Mouse (Mus musculus) thymus, postnatal 36 days (tissue): Measurements from ENCODE around the gene Rpl21.

Experiments used
- DNase-seq, 2 experiments: peaks; one replicate each; pipeline ENCODE4 v3.0.0; 2022; ENCODE audit warnings: mixed read lengths in 2 of 2

Gene Rpl21

DNA sequence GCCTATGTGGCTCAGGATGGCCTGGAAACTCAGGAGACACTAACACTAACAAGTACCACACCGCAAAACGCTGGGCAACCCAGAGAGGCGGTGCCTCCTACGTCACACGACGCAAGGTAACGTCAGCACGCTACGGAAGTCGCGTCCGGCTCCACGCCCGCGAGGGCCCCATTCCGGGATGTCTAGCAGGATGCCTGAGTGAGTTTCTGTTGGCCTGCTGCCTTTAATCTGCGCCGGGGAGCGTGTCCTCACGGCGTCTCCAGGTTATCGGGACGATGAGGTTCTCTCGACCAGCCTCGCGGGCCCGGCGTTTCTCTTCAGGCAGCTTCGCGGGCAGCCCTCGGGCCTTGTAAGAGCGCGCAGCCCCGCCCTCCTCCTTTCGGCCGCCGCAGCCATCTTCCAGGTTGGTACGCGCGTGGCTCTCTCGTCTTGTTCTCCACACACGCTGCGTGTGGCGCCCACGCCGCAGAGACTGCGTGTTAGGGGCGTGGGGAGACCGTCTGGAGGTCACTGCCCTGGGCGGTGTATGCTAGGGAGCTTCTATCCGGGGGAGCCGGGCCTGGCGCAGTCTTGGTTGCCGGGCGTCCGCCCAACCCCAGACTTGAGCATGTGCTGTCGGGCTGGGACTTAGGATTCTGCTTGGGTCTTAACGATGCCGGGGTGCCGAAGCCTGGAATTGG, at the start of gene Rpl21:
Rpl21 (plus strand) TSS at position 122 of the 680 bp plus-strand sequence.
- peak; percentile 90 to 93 for DNase-seq

DNA sequence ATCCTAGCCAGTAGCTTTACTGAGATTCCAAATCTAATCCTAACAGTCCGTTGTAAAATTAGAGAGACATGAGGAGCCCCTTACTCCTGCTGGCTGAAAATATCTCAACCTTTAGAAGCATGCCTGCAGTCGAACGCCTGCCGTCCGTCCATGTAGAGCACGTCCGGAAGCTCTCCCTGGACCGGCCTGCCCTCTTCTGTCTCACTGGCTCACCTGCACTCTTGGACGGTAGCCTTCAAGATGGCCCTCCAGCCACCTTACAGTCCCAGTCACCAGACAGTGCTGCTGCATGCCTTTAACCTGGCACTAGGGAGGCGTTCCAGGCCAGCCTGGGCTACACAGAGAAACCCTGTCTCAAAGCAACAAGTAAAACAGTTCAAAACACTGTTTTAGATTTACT, 49.4 kb upstream of the Rpl21 start:
- DNase-seq: no peak

DNA sequence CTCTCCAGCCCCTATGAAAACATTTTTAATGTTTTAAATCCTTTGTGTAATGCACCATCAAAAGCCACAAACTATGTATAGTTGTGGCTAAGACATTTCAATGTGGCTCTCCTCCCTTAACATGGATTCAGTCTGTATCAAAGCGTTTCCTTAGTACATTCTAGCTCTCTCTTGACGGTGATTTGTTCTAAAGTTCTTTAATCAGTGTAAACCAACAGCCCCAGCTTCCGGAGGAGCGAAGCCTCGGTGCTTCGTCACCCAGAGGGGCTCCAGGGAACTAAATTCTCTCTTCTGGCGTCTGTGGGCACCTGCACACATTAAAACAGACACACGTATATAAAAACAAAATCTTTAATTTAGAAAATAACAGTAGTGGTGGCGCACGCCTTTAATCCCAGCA, 48.8 kb upstream of the Rpl21 start:
- DNase-seq: no peak

DNA sequence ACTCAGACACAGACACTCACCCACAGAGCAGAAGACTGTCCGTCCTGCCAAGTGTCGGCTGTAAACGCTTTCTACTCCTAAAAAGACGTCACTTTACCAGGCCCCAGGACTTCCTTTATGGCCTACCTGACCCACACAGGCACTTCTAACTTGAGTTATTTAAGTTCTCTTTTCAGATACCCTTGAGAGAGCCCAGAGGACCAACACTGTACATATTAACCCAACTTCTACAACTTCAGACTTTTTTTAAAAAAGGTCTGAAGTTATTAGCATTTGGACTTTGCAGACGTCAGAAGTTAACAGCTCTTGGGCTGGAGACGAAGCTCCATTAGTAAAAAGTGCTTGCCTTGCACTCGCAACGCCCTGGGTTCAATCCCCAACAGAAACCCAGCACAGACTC, 46.6 kb upstream of the Rpl21 start:
- no peak for DNase-seq

DNA sequence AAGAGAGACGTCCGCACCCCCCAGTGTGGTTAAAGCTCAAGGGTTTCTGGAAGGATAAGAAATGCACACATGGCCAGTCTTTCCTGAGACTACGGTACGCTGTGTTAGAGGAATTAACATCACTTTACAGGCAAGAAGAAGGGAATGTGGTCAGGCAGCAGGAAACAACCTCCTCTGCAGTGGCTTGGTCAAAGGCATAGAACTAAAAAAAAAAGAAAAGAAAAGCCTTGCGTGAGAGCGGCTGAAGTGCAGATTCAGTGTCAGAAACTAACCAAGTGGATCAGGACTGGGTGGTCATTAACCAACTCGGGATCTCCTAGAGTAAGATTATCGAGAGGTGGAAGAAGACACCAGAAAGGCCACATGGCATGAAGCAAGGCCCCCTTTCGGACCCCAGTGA, 43.3 kb upstream of the Rpl21 start:
- DNase-seq: no peak

DNA sequence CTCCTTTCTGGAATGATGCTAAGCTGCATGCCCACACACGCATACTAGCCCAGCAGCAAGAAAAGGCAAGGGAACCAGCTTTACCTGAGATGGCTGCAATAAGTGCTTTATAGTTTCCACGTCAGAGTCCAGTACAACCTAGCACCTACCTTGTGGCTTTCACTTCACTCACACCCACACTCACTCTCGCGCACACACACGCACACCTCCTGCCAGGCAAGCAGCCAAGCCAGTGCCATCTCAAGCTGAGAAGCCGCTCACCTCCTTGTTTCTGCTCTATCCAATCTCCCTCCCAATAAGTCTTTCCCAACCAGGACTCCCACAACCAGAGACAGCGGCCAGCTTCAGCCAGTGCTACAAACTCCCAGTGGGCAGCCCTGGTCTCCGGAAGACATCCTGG, 41.7 kb upstream of the Rpl21 start:
- no peak for DNase-seq

DNA sequence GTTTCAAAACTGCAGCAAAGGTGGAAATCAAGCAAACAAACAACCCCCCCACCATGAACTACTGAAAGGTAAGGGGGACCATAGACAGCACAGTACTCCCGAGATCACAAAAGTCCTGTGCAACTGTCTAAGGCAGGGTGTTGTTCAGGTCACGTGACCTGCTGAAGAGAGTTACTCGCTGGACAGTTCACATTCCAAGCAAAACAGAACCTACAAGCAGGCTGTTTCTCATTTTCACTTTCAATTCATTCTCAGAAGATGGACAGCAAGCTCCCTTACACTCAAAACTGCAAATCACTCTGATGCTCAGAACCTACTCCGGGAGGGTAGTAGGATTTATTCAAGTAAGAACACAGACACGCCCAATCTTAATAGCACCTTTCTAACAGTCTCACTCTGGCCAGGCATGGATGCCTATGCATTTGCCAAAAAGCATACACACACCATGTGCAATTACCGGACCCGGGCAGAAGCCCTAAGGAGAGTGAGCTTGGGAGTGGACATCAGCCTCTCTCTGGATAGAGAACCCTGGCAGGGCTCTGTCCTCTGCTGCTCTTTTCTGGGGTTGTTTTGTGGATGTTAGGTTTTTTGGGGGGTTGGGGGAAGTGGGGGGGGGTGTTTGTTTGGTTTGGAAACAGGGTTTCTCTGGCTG, 40.4 kb upstream of the Rpl21 start:
- DNase-seq: no peak

DNA sequence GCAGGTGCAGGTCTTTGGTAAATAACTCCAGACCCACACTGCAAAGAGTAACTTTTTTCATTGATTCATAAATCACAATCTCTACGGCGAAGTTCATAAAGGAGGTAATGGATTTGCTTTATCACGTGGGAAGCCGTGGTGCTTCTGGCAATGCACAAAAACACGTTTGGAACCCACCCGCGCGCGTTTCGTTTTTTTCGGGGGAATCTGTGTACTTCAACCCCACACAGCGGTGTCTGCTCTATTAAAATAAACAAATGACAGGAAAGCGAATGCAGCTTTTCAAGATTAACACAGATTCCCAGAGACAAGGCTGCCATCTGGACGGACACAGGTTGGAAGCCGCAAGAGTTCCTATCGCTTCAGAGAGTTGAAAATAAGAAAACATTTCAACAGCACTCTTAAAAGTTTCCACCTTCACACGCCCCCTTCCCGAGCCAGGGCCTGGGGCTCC, 39.0 kb upstream of the Rpl21 start:
- DNase-seq: no peak

DNA sequence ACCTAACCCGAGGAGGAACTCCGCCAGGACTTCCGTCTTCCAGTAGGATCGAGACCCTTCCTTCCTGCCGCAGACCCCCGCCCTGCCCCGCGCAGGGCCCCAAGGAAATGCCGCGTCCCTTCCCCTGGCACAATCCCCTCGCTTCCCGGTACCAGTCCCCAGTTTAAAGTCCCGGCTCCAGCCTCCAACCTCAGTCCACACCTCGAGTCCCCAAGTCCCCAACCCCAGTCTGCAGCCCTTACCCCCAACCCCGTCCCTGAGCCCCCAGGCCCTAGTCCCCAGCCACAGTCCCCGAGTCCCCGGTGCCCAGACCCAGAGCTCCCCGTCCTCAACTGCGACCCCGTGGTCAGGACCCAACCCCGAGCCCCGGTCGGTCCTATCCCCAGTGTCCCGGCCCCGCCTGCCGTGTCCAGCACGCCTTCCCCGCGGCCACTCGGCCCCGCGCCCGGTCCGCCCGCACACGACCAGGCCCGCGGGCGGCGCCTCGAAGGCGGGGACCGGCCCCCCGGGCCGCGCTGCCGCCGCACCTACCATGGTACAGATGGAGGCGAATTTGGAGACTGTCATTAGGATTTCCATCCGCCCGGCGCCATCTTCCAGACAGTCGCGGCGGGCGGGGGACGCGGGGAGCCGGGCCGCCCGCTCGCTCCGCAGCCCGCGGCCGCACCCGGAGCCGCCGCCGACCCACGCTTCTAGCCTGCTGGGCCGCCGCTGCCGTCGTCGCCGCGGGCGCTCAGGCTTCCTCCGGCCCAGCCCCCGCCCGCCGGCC, 38.4 kb upstream of the Rpl21 start:
- peak in 1 of 2 experiments; percentile 70 for DNase-seq

DNA sequence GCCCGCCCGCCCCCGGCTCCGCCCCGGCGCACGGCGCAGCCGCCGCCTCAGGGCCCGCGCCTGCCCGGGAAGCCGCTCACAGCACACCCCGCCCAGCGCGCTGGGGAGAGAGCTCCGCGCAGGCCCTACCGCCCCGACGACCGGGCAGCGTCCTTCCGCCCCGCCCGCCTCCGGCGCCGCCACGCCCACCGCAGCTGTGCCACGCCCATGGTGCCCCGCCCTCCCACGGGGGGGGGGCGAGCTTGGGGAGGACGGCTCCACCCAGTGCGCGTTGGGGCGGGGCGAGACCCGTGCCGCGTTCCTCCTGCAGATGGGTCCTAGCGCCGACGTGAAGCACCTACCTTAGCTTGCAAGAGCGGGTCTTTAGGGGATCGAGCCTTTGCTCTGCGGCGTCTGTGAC, 37.8 kb upstream of the Rpl21 start, which contains the start of gene Usp12:
Usp12 (minus strand) TSS at position 154 of the 400 bp plus-strand sequence.
- DNase-seq: peak; percentile 98 to 100

DNA sequence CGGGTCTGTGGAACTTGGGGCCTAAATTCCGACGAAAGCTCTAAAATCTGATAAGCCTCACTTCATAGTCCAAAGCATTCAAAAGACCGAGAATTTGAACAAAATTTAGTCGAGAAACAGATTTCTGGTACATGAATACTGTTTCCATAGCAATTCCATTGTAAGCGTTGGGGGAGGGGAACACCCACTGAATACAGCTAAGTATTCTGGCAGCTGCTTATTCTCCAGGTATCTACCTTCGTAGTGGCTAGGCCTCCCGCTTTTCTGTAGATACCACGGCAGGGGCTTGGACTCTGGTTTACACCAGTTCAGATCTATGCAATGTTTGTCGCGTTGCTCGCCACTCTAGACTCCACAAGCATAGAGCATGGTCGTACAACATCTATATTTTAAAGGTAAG, 37.0 kb upstream of the Rpl21 start:
- no peak for DNase-seq

DNA sequence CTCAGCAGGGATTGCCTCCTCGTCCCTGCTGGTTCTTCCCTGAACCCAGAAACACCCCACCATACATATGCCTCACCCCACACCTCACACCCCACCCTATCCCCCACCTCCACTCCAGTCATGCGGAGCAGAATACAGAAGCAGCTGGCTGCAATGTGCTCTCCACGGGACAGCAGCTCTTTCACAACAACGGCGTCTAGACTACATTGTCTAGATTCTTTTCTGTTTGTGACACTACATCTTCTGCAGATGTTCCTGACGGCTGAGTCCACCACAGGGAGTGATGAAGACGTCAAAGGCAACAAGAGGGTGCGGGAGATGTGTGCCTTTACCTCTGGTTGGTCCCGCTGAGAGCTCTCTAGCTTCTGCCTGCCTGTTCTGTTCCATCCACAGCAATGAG, 34.7 kb upstream of the Rpl21 start:
- DNase-seq: no peak

DNA sequence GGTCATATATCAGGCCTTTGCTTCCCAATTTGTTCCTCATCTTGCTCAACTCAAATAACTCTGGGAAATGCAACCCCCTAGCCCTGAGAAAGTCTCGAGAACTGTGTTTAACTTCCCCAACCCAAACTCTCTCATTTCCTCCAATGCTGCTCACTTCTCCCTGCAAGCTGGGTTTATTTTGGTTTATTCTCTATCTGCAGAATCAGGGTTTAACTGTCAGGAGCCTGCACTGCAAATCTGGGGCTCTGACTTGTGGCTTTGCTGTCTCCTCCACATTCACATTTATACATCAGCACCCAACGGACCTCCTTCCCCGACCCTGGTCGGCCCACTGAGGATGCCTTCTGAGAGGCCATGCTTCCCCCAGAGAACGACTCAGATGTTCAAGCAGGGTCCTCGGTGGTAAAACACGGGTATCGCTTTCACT, 26.7 kb upstream of the Rpl21 start:
- DNase-seq: no peak

DNA sequence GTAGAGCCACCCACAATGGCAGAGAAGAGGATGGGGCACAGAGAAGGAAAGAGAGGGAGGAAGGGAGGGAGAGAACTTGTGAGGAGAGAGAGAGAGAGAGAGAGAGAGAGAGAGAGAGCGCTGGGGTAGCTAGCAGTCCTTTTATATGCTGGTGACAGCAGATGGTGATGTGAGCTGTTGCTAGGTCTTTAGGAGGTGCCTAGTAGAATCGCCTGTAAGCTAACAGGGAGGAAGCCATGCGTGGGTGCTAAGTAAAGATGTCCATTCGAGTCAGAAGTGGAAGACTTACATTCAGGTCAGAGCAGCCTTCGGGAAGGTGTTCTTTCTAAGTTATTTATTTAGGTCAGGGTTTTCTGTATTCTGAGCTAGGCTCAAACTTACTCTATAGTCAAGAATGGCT, 22.7 kb upstream of the Rpl21 start:
- no peak for DNase-seq

DNA sequence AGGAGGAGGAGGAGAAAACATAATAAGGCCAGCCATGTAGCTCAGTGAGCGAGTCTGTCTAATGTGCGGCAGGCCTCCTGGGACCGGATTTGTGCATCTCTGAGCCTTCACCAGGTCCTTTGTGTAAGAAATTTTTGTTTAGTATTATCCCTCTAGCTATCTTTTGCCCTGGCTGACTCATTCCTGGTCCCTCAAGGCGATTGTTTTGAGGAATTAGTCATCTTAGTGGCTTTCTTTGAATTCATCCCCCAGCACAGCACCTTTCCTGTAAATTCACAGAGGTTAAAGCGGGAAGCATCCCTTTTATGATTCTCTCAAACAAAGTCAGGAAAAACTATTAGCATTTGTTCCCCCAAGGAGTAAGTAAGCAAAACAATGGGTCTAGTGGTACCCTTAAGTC, 19.8 kb upstream of the Rpl21 start:
- DNase-seq: no peak

DNA sequence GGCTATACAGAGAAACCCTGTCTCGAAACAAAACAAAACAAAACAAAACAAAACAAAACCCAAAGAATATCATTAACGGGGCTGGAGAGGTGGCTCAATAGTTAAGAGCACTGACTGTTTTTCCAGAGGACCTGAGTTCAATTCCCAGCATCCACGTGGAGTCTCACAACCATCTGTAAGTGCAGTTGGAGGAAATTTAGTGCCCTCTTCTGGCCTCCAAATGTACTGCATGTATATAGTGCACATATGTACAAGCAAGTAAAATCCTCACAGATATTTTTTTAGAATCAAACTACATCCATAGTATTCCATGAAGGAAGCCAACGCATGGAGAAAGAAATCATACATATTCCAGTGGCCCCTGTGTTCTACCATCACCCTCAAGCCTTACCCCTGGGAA, 19.3 kb upstream of the Rpl21 start:
- DNase-seq: no peak

DNA sequence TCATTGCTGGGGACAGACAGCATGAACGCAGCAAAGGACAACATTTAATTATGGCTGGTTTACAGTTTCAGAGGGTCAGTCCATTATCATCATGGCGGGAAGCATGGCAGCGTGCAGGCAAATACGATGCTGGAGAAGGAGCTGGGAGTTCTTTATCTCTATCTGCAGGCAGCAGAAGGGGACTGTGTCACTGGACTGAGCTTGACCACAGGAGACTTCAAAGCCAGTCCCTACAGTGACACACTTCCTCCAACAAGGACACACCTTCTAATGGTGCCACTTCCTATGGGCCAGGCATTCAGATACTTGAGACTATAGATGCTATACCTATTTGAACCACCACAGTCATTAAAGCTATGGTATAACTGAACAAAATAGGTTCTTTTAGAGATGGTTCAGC, 17.3 kb upstream of the Rpl21 start:
- no peak for DNase-seq

DNA sequence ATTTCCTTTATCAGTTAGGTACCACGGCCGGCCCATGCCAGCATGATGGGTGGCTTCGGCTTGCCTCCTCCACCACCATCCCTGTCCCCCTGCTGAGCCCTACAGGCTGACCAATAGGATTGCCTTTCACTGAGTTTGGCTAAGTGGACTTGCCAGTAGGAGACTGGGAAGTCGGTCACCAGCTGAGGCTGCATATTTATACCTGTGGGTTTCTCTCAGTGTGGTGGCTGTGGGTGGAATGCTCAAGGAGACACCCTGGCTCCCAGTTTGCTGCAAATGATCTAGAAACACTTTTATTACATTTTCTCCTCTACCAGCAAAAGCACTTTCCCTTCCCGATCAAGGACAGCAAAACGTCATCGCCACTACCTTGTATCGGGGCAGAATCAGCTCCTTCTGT, 15.1 kb upstream of the Rpl21 start:
- DNase-seq: no peak

DNA sequence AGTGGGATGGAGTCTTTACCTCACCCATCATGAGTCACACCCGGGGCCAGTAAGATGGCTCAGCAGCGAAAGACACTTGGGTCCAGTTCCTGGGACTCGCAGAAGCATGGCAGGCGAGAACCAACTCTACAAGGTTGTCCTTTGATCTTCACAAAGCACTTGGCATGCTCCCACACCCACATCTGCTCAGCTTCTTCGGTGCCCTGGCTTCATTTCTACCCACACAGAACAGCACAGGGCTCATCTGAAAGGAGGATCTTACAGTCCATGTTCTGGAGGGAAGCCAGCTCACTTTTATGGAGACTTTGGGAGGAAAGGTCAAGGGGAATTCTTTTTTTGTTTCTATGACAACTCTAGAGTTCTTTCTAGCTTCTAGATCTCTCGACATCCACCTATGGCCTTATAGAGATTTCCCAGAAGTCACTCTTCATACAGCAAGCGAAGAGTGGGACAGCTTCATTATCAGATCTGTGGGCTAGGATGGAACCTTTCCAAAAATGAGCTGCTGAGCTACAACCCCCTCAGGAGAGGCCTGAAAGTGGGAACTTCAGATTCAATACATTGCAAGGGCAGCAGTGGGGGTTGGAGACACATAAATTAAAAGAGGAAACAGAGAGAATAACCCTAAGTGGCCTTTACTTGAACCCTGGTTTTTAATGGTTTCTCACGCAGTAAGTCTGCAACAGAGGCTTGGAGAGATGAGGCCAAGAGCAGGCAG, 13.6 kb upstream of the Rpl21 start:
- DNase-seq: no peak

DNA sequence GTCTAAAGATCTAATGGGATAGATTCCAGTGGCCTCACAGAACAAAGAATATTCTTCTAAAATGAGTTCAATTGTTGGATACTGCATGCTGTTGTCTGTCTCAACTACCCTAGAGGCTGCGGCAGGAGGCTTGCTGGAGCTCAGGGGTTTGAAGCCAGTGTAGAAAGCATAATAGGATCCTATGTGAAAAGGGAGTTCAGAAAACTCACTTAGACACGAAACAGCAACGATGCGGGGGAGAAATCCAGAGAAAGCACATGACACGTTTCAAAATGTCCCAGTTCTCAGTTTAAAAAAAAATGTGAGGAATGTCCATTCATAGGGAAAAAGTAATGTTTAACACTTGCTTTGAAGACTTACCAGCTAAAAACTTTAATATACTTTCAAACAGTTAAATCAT, 9.7 kb upstream of the Rpl21 start:
- DNase-seq: no peak

DNA sequence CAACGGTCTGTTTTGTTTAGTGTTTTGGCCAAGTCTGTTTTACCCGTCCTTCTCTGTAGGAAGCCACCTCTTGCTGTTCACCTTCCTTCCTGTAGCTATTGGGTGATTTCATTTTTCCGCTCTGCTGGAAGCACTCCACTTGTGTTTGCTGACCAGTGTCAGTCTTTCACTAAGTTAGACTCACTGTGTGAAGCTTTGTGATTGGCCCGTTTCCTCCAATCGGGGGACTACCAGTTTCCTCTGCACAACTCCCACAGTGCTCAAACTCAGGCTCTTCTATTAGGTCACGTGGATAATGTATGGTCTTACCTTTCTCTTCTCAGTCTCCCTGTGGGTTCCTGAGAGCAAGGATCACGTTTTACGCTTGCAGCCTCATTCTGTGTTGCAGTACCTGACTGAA, 3.2 kb upstream of the Rpl21 start:
- peak; percentile 25 to 37 for DNase-seq

DNA sequence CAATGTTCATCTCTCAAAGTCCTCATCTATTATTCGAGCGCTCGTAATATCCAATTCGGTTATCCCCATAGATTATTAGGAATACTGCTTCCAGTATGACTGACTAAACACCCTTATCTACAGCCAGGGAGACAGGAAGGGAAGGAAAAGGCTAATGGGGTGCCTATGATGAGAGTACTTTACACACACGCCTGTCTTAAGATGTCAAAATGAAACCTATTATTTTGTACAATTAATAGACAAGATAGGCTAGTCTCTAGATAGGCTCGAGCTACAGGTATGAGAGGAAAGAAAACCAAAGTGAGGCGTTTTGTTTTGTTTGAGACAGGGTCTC, 288 bp upstream of the Rpl21 start:
- DNase-seq: no peak

DNA sequence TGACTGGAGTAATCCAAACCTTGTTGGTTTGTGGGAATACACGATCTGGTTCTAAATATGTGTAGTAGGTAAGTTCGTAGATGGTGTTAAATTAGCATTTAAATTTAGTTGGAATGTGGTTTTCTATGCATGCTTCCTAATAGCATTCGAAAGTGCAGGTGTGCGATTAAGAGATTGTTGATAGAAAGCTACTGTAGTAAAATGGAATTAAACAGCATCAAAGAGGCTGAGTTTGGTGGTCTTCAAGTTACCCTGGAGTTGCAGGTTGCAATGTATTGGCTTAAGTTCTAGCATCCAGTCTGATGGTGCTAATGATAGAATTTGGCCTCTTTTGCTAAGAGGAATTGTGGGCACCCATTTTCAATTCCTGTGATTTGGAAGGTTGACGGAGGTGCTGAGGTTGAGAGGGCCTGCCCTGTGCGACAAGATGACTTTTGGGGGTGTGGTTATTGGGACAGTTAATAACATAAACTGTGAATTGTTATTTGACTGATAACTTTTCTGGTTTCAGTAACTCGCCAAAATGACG, 1.0 kb downstream of the Rpl21 start:
- no peak for DNase-seq
